Mouse (Mus musculus): ENCODE data around the gene Paqr7. TPM values are rescaled to one million over a fixed set of nuclear protein-coding genes. Genes with fewer than 3 reads are reported as not detected.

Gene Paqr7
- polyA plus RNA-seq, 1 experiment: 47.6 TPM

DNA sequence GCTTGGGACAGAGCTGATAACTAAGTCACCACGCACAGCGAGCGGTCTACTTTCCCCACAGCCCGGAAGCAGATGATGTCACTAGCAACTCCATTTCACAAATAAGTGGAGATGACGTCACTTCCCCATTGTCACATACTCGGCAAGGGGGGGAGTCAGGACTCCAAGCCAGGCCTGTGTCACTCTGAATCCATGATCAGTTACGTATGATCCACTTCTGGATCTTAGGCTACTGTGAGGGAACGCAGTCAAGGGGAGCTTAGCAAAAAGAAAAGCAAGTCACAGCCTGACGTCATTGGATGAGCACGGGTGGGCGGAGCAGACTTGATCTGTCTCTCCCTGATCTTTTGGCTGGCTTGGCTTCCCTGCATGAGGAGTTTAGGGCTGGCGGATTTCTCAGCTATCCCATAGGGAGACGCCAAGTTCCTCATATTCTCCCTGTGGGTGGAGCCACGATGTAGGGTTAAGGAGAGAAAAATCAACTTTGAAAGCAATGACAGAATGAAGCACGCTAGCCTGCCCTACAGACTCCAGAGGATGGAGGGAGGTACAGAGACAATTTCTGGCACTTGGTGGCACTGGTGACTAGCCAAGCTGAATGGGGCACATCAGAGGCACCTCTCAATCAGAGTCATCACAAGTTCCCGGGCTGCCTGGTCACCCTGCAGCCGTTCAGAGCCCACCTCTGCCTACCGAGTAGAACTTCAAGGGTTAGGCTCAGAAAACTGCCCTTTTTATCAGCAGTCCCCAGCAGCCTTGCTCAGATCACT is 51.9 kb downstream of the Paqr7 start:
- no peak for TF ChIP-seq POLR2A (IDR thresholded peaks at IDR 0.05; ENCODE audit: control insufficient read depth, extremely low read depth, insufficient read depth, low read length, poor library complexity)
- no peak for TF ChIP-seq CTCF (IDR thresholded peaks at IDR 0.05; ENCODE audit: borderline replicate concordance, control insufficient read depth, extremely low read depth, insufficient read depth, low read length, poor library complexity)
- 84% methylated on average over 18 of the region's 18 CpGs for WGBS
- Histone ChIP-seq H3K27me3 (ENCODE audit: control insufficient read depth, insufficient read depth, low read length) (peaks cover 4% of the 10 kb centered on the region; the same call in 1 of the 2 replicates), H3K36me3 (ENCODE audit: control insufficient read depth, insufficient read depth, low read length) (no peaks in the 10 kb centered on the region), H3K27ac (ENCODE audit: control insufficient read depth, insufficient read depth, low read length) (no peak overlapping the region), H3K4me1 (replicated peaks; ENCODE audit: control insufficient read depth, insufficient read depth, low read length) (peaks cover 11% of the 10 kb centered on the region), H3K4me3 (ENCODE audit: control insufficient read depth, insufficient read depth, low read length) (no peak overlapping the region)
- no peak for DNase-seq

DNA sequence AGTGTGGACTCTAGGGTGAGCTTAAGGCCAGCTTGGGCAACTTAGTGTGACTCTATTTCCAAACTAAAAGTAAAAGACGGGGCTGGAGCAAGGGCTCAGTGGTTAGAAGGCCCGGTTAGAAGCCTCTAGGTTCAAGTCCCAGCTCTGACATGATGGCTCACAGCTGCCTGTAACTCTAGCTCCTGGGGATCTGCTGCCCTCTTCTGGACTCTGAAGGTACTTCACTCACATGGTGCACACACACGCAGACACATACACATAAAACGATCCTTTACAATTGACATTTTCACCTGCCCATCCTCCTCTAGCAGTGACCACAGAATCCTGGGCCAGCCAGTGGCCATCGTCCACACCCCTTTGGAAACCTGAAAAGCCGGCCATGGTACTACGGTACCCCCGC is 53.4 kb downstream of the Paqr7 start:
- H3K27me3 ChIP-seq (ENCODE audit: control insufficient read depth, insufficient read depth, low read length): peaks cover 4% of the 10 kb centered on the region; the same call in 1 of the 2 replicates
- no peak overlapping the region for H3K27ac ChIP-seq (ENCODE audit: control insufficient read depth, insufficient read depth, low read length)
- no peak overlapping the region for H3K4me3 ChIP-seq (ENCODE audit: control insufficient read depth, insufficient read depth, low read length)
- 98% methylated on average over 8 of the region's 8 CpGs for WGBS
- no peaks in the 10 kb centered on the region for H3K36me3 ChIP-seq (ENCODE audit: control insufficient read depth, insufficient read depth, low read length)
- peaks cover 11% of the 10 kb centered on the region for H3K4me1 ChIP-seq (replicated peaks; ENCODE audit: control insufficient read depth, insufficient read depth, low read length)
- no peak for DNase-seq
- TF ChIP-seq CTCF (IDR thresholded peaks at IDR 0.05; ENCODE audit: borderline replicate concordance, control insufficient read depth, extremely low read depth, insufficient read depth, low read length, poor library complexity) (no peak), POLR2A (IDR thresholded peaks at IDR 0.05; ENCODE audit: control insufficient read depth, extremely low read depth, insufficient read depth, low read length, poor library complexity) (no peak)

DNA sequence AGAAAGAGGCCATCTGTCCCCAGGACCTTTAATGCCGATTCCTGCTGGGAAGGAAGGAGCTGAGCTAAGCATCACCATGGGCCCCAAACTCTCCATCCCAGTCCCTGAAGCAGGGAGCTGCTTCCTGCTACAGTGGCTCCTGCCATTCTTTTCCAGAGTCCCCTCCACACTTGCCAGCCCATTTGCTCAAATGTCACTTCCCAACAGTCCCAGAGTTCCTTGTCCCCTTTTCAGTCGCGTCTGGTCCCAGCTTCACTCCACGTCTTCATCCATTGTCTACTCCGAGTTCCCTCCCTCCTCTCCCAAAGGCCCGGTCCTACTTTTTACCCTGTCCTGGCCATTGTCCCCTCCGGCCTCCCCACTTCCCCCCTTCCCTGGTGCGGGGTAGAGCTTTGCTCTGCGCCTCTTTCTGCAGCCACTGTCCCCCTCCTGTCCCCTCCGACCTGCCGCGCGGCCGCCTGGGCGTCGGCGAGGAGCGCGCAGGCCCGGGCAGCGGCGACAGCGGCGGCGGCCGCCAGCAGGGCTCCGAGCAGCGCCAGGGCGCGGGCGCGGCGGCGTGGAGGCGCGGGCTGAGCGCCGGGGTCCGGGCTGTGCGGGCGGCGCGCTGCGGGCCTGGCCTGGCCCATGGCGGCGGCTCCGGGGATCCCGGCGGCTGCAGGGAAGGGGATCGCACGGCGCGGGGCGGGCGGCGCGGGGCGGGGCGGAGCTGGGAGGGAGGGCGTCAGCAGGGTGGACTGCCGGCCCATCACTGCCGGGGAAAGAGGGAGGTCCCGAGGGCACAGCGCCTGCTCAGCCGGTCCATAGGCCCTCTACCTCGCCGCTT is 55.2 kb downstream of the Paqr7 start, which contains the start of gene Selenon:
Gene Selenon (minus strand): TSS at position 673 of the 823 bp plus-strand sequence.
- WGBS: 9% methylated on average over 67 of the region's 67 CpGs
- no peak for DNase-seq
- H3K4me1 ChIP-seq (replicated peaks; ENCODE audit: control insufficient read depth, insufficient read depth, low read length): peaks cover 11% of the 10 kb centered on the region
- H3K4me3 ChIP-seq (ENCODE audit: control insufficient read depth, insufficient read depth, low read length): peak within 1 kb of the TSS; percentile 9
- TF ChIP-seq POLR2A (IDR thresholded peaks at IDR 0.05; ENCODE audit: control insufficient read depth, extremely low read depth, insufficient read depth, low read length, poor library complexity) (no peak), CTCF (IDR thresholded peaks at IDR 0.05; ENCODE audit: borderline replicate concordance, control insufficient read depth, extremely low read depth, insufficient read depth, low read length, poor library complexity) (no peak)
- no peak within 1 kb of the TSS for H3K27ac ChIP-seq (ENCODE audit: control insufficient read depth, insufficient read depth, low read length)
- H3K36me3 ChIP-seq (ENCODE audit: control insufficient read depth, insufficient read depth, low read length): no peaks in the 10 kb centered on the region
- H3K27me3 ChIP-seq (ENCODE audit: control insufficient read depth, insufficient read depth, low read length): peaks cover 4% of the 10 kb centered on the region; the same call in 1 of the 2 replicates

DNA sequence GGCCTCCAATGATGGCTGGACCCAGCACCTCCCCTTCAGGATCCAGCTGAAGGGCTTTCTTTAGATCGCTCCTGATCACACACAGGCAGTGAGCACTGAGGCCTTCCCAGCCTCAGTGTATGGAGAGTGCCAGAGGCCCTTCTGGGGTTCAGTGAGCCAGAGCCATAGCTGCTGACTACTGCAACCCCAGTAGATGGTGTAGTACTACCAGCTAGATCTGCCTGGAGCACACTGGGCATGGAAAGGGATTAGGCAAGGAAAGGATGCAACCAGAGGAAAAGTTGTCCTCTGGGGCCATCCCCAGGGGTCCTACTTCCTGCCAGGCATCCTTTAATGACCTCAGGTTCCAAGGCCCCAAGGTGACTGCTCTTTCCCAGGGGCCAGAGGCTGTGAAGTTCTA is 57.1 kb downstream of the Paqr7 start:
- no peak for TF ChIP-seq POLR2A (IDR thresholded peaks at IDR 0.05; ENCODE audit: control insufficient read depth, extremely low read depth, insufficient read depth, low read length, poor library complexity)
- no peak for TF ChIP-seq CTCF (IDR thresholded peaks at IDR 0.05; ENCODE audit: borderline replicate concordance, control insufficient read depth, extremely low read depth, insufficient read depth, low read length, poor library complexity)
- 96% methylated on average over 1 of the region's 1 CpGs for WGBS
- DNase-seq: no peak

DNA sequence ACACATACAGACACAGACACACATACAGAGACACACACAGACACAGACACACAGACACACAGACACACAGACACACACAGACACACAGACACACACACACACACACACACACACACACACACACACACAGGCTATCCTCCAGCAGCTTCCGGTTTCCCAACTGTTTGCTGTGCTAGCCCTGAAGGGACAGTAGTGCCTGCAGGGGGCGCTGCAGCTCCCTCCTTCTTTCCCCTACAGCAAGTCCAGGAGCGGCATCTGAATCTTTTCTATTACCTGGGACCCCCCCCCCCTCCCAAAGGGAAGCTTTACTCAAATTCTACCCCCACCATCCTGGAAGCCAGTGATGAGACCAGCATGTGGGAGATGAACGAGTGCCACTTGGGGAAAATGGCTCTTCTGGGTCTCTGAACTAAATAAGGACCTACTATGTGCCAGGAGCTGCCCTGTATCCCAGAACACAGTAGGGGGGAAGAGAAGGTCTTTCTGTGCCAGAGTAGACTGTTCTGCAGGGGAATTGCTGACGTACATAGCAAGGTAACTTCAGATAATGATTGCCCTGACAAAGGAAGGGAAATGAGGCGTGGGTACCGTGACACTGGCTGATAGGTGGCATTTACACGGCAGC is 59.6 kb downstream of the Paqr7 start:
- Histone ChIP-seq H3K27ac (ENCODE audit: control insufficient read depth, insufficient read depth, low read length) (no peak overlapping the region), H3K27me3 (ENCODE audit: control insufficient read depth, insufficient read depth, low read length) (0 out of 2 replicates have a peak, but pooled peaks cover 4% of the 10 kb centered on the region), H3K4me1 (replicated peaks; ENCODE audit: control insufficient read depth, insufficient read depth, low read length) (peaks cover 15% of the 10 kb centered on the region), H3K4me3 (ENCODE audit: control insufficient read depth, insufficient read depth, low read length) (no peak overlapping the region), H3K36me3 (ENCODE audit: control insufficient read depth, insufficient read depth, low read length) (no peaks in the 10 kb centered on the region)
- DNase-seq: no peak
- 82% methylated on average over 8 of the region's 8 CpGs for WGBS
- TF ChIP-seq CTCF (IDR thresholded peaks at IDR 0.05; ENCODE audit: borderline replicate concordance, control insufficient read depth, extremely low read depth, insufficient read depth, low read length, poor library complexity): no peak
- no peak for TF ChIP-seq POLR2A (IDR thresholded peaks at IDR 0.05; ENCODE audit: control insufficient read depth, extremely low read depth, insufficient read depth, low read length, poor library complexity)

More for the DNA sequence above, 57.1 kb downstream of the Paqr7 start:
- H3K27ac ChIP-seq (ENCODE audit: control insufficient read depth, insufficient read depth, low read length): no peak overlapping the region
- H3K4me3 ChIP-seq (ENCODE audit: control insufficient read depth, insufficient read depth, low read length): no peak overlapping the region
- H3K4me1 ChIP-seq (replicated peaks; ENCODE audit: control insufficient read depth, insufficient read depth, low read length): peaks cover 7% of the 10 kb centered on the region
- H3K27me3 ChIP-seq (ENCODE audit: control insufficient read depth, insufficient read depth, low read length): peaks cover 4% of the 10 kb centered on the region; the same call in 1 of the 2 replicates
- no peaks in the 10 kb centered on the region for H3K36me3 ChIP-seq (ENCODE audit: control insufficient read depth, insufficient read depth, low read length)
